Mouse (Mus musculus) limb, embryonic 11.5 days (tissue): ENCODE data around the gene Gnaz. TPM values are rescaled to one million over a fixed set of nuclear protein-coding genes. Genes with fewer than 3 reads are reported as not detected.

Experiments
- ATAC-seq: fragments of 200-750 bp; cut with Nextera tagmentation; 2 replicates; pipeline ENCODE4 v1.8.0; 2017; ENCODE audit warnings: low read depth; ENCODE audit not compliant: insufficient number of reproducible peaks, low FRiP score, low TSS enrichment
- DNase-seq: peaks from one replicate; pipeline ENCODE4 v3.0.0-alpha.2; 2015; ENCODE audit warnings: low spot score
- H3K27ac ChIP-seq: fragments of 300-500 bp; sonication (generic); replicated peaks from 2 replicates; pipeline ENCODE4 v1.5.1; 2014; ENCODE audit warnings: low read depth, mild to moderate bottlenecking, low read length
- H3K27me3 ChIP-seq: fragments of 300-500 bp; sonication (generic); 2 replicates; pipeline ENCODE4 v1.6.1; 2014; ENCODE audit warnings: mild to moderate bottlenecking, low read length, mixed read lengths; ENCODE audit not compliant: control insufficient read depth, insufficient read depth
- H3K36me3 ChIP-seq: fragments of 300-500 bp; sonication (generic); 2 replicates; pipeline ENCODE4 v1.6.1; 2014; ENCODE audit warnings: mild to moderate bottlenecking, low read length, moderate library complexity, mixed read lengths; ENCODE audit not compliant: control insufficient read depth, insufficient read depth
- H3K4me1 ChIP-seq: fragments of 300-500 bp; sonication (generic); 2 replicates; pipeline ENCODE4 v1.6.1; 2014; ENCODE audit warnings: low read length, mixed read lengths; ENCODE audit not compliant: control insufficient read depth, insufficient read depth
- H3K4me2 ChIP-seq: fragments of 300-500 bp; sonication (generic); 2 replicates; pipeline ENCODE4 v1.6.1; 2014; ENCODE audit warnings: low read depth, mild to moderate bottlenecking, moderate library complexity; ENCODE audit not compliant: severe bottlenecking
- H3K4me3 ChIP-seq: fragments of 300-500 bp; sonication (generic); 2 replicates; pipeline ENCODE4 v1.5.1; 2014; ENCODE audit warnings: low read depth, low read length
- H3K9ac ChIP-seq: fragments of 300-500 bp; sonication (generic); 2 replicates; pipeline ENCODE4 v1.6.1; 2014; ENCODE audit warnings: mild to moderate bottlenecking, low read length
- H3K9me3 ChIP-seq: fragments of 300-500 bp; sonication (generic); 2 replicates; pipeline ENCODE4 v1.6.1; 2016; ENCODE audit warnings: low read length; ENCODE audit not compliant: control insufficient read depth
- WGBS: fragments of 180-500 bp; shearing (Covaris S2); extraction: QIAGEN DNeasy Blood & Tissue Kit; methylation state at CpG from one replicate; pipeline ENCODE4 v1.1.7; 2014; 5-methylcytosine and 5-hydroxymethylcytosine counted together
- polyA plus RNA-seq: library from polyadenylated mRNA; unstranded; fragments of >200 nt; fragmentation: Nextera tagmentation; extraction: Ambion mirVana; gene quantifications from 2 replicates; pipeline ENCODE4 v1.2.1, GENCODE M21; 2014

The Gnaz gene
- polyA plus RNA-seq, 1 experiment from 2014 or later, result 3.1 TPM

- Histone ChIP-seq H3K27ac (no peak overlapping the region), H3K27me3 (no peaks in the 10 kb centered on the region), H3K4me3 (no peak overlapping the region), H3K9ac (no peak overlapping the region), H3K4me2 (no peak overlapping the region), H3K36me3 (no peaks in the 10 kb centered on the region), H3K9me3 (no peaks in the 10 kb centered on the region), H3K4me1 (no peaks in the 10 kb centered on the region)
- WGBS, result 85% methylated on average over 7 of the region's 7 CpGs
- ATAC-seq (no peak), DNase-seq (no peak)
Observed at GRCm38 (mm10) chr10:74975626-74976025, 8.6 kb downstream of the Gnaz start.

GRCm38 (mm10) chr10:74976429-74976828 is 9.5 kb downstream of the Gnaz start:
- DNase-seq, result no peak
- no peak overlapping the region for H3K9ac ChIP-seq
- no peak overlapping the region for H3K27ac ChIP-seq
- no peaks in the 10 kb centered on the region for H3K36me3 ChIP-seq
- H3K4me1 ChIP-seq, result no peaks in the 10 kb centered on the region
- H3K9me3 ChIP-seq, result no peaks in the 10 kb centered on the region
- 71% methylated on average over 7 of the region's 7 CpGs for WGBS
- H3K4me2 ChIP-seq, result no peak overlapping the region
- no peaks in the 10 kb centered on the region for H3K27me3 ChIP-seq
- H3K4me3 ChIP-seq, result no peak overlapping the region
- ATAC-seq, result no peak

GRCm38 (mm10) chr10:74978056-74978455 is 11.1 kb downstream of the Gnaz start:
- ATAC-seq, result no peak
- no peak for DNase-seq
- H3K9ac ChIP-seq, result no peak overlapping the region
- H3K36me3 ChIP-seq, result no peaks in the 10 kb centered on the region
- WGBS, result 60% methylated on average over 4 of the region's 4 CpGs
- no peak overlapping the region for H3K4me3 ChIP-seq
- H3K9me3 ChIP-seq, result no peaks in the 10 kb centered on the region
- no peak overlapping the region for H3K27ac ChIP-seq
- no peak overlapping the region for H3K4me2 ChIP-seq
- no peaks in the 10 kb centered on the region for H3K27me3 ChIP-seq
- H3K4me1 ChIP-seq, result no peaks in the 10 kb centered on the region

- H3K27me3 ChIP-seq, result no peaks in the 10 kb centered on the region
- H3K4me3 ChIP-seq, result no peak overlapping the region
- no peak overlapping the region for H3K27ac ChIP-seq
- DNase-seq (no peak), ATAC-seq (no peak)
- H3K4me1 ChIP-seq, result no peaks in the 10 kb centered on the region
- no peak overlapping the region for H3K9ac ChIP-seq
- H3K36me3 ChIP-seq, result no peaks in the 10 kb centered on the region
- no peaks in the 10 kb centered on the region for H3K9me3 ChIP-seq
- no peak overlapping the region for H3K4me2 ChIP-seq
- WGBS, result 89% methylated on average over 12 of the region's 12 CpGs
Observed at GRCm38 (mm10) chr10:74981159-74981558, 14.2 kb downstream of the Gnaz start.

DNA sequence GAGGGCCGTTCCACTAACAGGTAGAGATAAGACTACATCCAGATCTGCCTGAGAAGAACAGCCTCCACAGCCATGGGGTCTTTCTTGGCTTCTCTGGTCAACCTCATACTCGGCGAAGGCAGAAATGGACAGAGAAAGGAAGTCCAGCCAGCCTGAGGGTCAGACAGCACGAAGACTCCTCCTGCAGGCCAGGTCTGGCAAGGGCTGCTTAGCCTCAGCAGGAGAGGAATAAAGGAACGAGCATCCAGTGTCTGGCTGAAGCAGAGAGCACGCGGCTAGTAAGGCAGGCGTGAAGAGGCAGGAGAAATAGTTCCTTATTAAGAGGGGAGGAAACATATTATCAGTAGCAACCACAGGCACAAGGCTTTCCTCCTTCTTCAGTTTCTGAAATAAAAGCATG is 16.2 kb downstream of the Gnaz start:
- no peak overlapping the region for H3K27ac ChIP-seq
- no peaks in the 10 kb centered on the region for H3K27me3 ChIP-seq
- no peak overlapping the region for H3K9ac ChIP-seq
- no peak overlapping the region for H3K4me3 ChIP-seq
- no peak overlapping the region for H3K4me2 ChIP-seq
- ATAC-seq, result no peak
- H3K9me3 ChIP-seq, result no peaks in the 10 kb centered on the region
- no peak for DNase-seq
- WGBS, result 76% methylated on average over 8 of the region's 8 CpGs
- no peaks in the 10 kb centered on the region for H3K36me3 ChIP-seq
- no peaks in the 10 kb centered on the region for H3K4me1 ChIP-seq

- H3K4me3 ChIP-seq, result no peak overlapping the region
- DNase-seq (no peak), ATAC-seq (no peak)
- no peaks in the 10 kb centered on the region for H3K4me1 ChIP-seq
- no peak overlapping the region for H3K27ac ChIP-seq
- 77% methylated on average over 13 of the region's 14 CpGs for WGBS
- H3K4me2 ChIP-seq, result no peak overlapping the region
- H3K27me3 ChIP-seq, result no peaks in the 10 kb centered on the region
- no peaks in the 10 kb centered on the region for H3K36me3 ChIP-seq
- H3K9me3 ChIP-seq, result peaks cover 3% of the 10 kb centered on the region; the same call in 1 of the 2 replicates
- H3K9ac ChIP-seq, result no peak overlapping the region
Observed at GRCm38 (mm10) chr10:74987698-74988470, 20.9 kb downstream of the Gnaz start.

DNA sequence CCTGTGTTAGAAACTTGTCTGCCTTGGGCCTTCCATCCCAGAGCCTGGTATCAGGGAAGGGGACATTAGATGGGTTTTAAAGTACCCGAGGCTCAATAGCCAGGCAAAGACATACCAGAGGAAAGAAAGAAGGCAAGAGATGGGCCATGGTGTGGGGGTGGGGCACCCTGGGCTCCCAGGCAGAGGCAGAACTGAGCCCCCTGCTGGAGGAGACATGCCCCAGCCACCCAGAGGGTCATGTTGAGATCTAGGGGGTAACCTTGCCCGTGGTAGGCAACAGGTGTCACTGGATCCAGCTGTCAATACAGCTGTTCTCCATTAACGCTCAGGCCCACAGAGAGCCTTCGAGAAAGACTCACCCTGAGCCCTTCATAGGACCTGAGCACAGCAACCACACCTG is 22.8 kb downstream of the Gnaz start:
- no peaks in the 10 kb centered on the region for H3K36me3 ChIP-seq
- peaks cover 3% of the 10 kb centered on the region; the same call in 1 of the 2 replicates for H3K9me3 ChIP-seq
- no peak for DNase-seq
- no peaks in the 10 kb centered on the region for H3K27me3 ChIP-seq
- no peaks in the 10 kb centered on the region for H3K4me1 ChIP-seq
- no peak overlapping the region for H3K4me3 ChIP-seq
- no peak overlapping the region for H3K9ac ChIP-seq
- no peak overlapping the region for H3K4me2 ChIP-seq
- no peak overlapping the region for H3K27ac ChIP-seq
- 79% methylated on average over 4 of the region's 4 CpGs for WGBS
- ATAC-seq, result no peak

DNA sequence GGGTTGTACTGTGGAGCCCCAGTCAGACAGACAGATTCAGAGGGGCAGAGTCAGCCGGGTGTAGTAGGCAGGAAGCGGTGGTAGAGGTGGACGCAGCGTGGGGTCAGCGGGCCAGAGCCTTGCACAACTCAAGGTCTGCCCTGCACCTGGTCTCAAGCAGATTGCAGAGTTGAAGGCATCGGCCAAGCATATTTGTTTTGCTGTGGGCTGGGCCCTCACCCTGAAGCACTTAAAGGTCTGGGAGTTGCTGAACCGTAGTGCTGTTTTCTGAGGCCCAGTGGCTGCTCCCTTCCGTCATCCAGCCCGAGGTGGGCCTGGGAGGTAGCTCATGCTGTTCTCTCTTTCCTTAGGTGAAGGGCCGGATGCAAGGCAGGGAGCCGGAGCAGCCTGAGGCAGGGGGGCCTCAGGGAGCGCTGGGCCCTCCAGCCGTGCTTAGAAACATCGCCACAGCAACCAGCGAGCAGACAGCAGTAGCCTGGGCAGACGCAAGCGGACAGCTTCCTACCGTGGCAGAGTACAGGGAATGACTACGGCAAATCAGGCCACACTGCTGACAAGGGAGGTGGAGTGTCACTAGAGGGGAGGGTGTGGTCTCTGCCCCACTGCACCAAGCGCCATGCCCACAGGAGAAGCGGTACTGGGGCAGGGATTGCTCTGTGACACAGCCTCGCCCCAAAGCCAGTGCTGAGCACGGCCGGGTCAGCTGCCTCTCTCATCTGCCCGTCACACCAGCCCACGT is 23.8 kb downstream of the Gnaz start:
- no peaks in the 10 kb centered on the region; the same call in 1 of the 2 replicates for H3K4me1 ChIP-seq
- no peak overlapping the region; the same call in 1 of the 2 replicates for H3K4me3 ChIP-seq
- DNase-seq, result no peak
- ATAC-seq, result no peak; the same call in 1 of the 2 replicates
- no peak overlapping the region; the same call in 1 of the 2 replicates for H3K9ac ChIP-seq
- H3K4me2 ChIP-seq, result no peak overlapping the region
- H3K27me3 ChIP-seq, result no peaks in the 10 kb centered on the region
- peaks cover 3% of the 10 kb centered on the region; the same call in 1 of the 2 replicates for H3K9me3 ChIP-seq
- H3K36me3 ChIP-seq, result no peaks in the 10 kb centered on the region
- no peak overlapping the region for H3K27ac ChIP-seq
- 45% methylated on average over 26 of the region's 26 CpGs for WGBS
